Mouse (Mus musculus) layer of hippocampus, adult 18-20 months (tissue): ENCODE results near the gene Zbtb16. TPM values are rescaled to one million over a fixed set of nuclear protein-coding genes. Genes with fewer than 3 reads are reported as not detected.

Experiments used
- DNase-seq, 2 experiments: peaks; one replicate each; pipeline ENCODE4 v3.0.0; 2022; ENCODE audit warnings: low spot score in 2 of 2
- total RNA-seq, 2 experiments: library from RNA; stranded (reverse); gene quantifications; 2 replicates each; pipeline ENCODE4 v1.2.3; 2021

The Zbtb16 gene
- total RNA-seq, 2 experiments from 2014 or later: 142 to 156 TPM

DNA sequence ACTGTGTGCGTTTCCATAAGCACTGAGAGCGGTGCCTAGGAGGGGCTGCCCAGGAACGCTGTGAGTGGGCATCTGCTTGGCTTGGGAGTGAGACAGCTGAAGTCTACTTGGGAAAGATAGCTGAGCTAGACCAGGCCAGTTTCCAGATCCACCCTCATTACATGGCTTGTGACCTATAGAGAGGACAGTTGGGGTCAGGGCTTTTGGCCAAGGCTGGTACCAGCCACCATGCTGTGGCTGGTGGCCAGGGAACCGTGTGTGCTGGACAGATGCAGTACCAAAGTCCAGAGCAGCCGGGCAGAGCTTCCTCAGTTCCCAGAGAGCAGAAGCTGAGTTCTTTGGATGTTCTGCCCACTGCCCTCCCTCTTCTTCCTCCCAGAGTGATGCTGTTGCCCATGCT lies 223.5 kb downstream of the Zbtb16 start:
- DNase-seq: no peak

GRCm38 (mm10) chr9:48611032-48611431 lies 225.0 kb downstream of the Zbtb16 start:
- no peak for DNase-seq

DNA sequence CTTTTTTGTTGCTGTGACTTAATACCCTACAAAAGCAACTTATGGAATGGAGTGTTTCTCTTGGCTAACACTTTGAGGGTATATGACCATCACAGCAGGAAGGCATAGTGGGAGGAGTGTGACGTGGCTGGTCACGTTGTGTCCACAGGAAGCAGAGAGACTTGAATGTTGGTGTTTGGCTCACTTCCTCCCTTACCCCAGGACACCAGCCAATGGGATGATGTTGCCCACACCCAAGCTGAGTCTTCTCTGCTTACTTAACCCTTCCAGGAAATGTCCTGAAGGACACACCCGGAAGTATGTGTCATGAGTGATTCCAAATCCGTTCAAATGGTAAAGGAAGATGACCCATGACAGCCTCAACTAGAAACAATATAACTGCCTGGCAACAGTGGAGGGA lies 226.3 kb downstream of the Zbtb16 start:
- no peak for DNase-seq

GRCm38 (mm10) chr9:48607417-48607816 lies 228.6 kb downstream of the Zbtb16 start:
- DNase-seq: no peak

- no peak for DNase-seq
Observed at GRCm38 (mm10) chr9:48606171-48606570, 229.9 kb downstream of the Zbtb16 start.

- DNase-seq: no peak
Observed at GRCm38 (mm10) chr9:48605697-48606096, 230.3 kb downstream of the Zbtb16 start.

- DNase-seq: no peak
Observed at GRCm38 (mm10) chr9:48604939-48605598, 231.0 kb downstream of the Zbtb16 start, which contains the start of gene Nnmt. TSS of gene Nnmt (minus strand) at chr9:48605153.

Other genes starting within 250 kb of the Zbtb16 start
- 1 to 10 TPM; 2.3 to 2.7 TPM for gene Nnmt, start 231.1 kb downstream of the Zbtb16 start, total RNA-seq
- 10 to 100 TPM; 14.5 to 15.9 TPM for gene Htr3a, start 74.9 kb upstream of the Zbtb16 start, total RNA-seq
- gene Htr3b, start 128.8 kb upstream of the Zbtb16 start, total RNA-seq: not detected
- 10 to 100 TPM; 26.7 to 31.9 TPM for gene Usp28, start 149.2 kb upstream of the Zbtb16 start, total RNA-seq
- 10 to 100 TPM; 16.8 to 17.0 TPM for gene Zw10, start 219.4 kb upstream of the Zbtb16 start, total RNA-seq
- 1 to 10 TPM in 1 of 2 experiments, under 1 TPM in 1; 0.87 to 1.4 TPM for gene Tmprss5, start 245.0 kb upstream of the Zbtb16 start, total RNA-seq